Mouse (Mus musculus): ENCODE measurements around the gene Gm13304. TPM values are rescaled to one million over a fixed set of nuclear protein-coding genes. Genes with fewer than 3 reads are reported as not detected.

Gene Gm13304
- polyA plus RNA-seq (2014; fragmentation: Illumina TruSeq; extraction: RNeasy Lipid Tissue Mini Kit (QIAGEN cat#74804); ENCODE audit: low read depth, low replicate concordance): not detected

GRCm38 (mm10) chr4:42114517-42114916 lies at the start of gene Gm13304:
Gene Gm13304, plus strand, starts transcription at chr4:42114817.

GRCm38 (mm10) chr4:42090907-42091306 lies 23.7 kb upstream of the Gm13304 start, which contains the start of gene Gm3893:
Gene Gm3893, plus strand, starts transcription at chr4:42091207.

GRCm38 (mm10) chr4:42153136-42153535 lies 38.5 kb downstream of the Gm13304 start, which contains the start of gene Gm13306:
Gene Gm13306, plus strand, starts transcription at chr4:42153436.

Other genes starting within 250 kb of the Gm13304 start
- gene Gm21541, start 211.2 kb upstream of the Gm13304 start, polyA plus RNA-seq (2014; fragmentation: Illumina TruSeq; extraction: RNeasy Lipid Tissue Mini Kit (QIAGEN cat#74804); ENCODE audit: low read depth, low replicate concordance): not detected
- 25.3 TPM for gene Gm20878, start 173.2 kb upstream of the Gm13304 start, polyA plus RNA-seq (2014; fragmentation: Illumina TruSeq; extraction: RNeasy Lipid Tissue Mini Kit (QIAGEN cat#74804); ENCODE audit: low read depth, low replicate concordance)
- gene Fam205a4, start 148.8 kb upstream of the Gm13304 start, polyA plus RNA-seq (2014; fragmentation: Illumina TruSeq; extraction: RNeasy Lipid Tissue Mini Kit (QIAGEN cat#74804); ENCODE audit: low read depth, low replicate concordance): 36.3 TPM
- gene Gm21093, start 80.1 kb upstream of the Gm13304 start, polyA plus RNA-seq (2014; fragmentation: Illumina TruSeq; extraction: RNeasy Lipid Tissue Mini Kit (QIAGEN cat#74804); ENCODE audit: low read depth, low replicate concordance): not detected
- not detected for gene Gm3893, start 23.6 kb upstream of the Gm13304 start, polyA plus RNA-seq (2014; fragmentation: Illumina TruSeq; extraction: RNeasy Lipid Tissue Mini Kit (QIAGEN cat#74804); ENCODE audit: low read depth, low replicate concordance)
- not detected for gene Gm13306, start 38.6 kb downstream of the Gm13304 start, polyA plus RNA-seq (2014; fragmentation: Illumina TruSeq; extraction: RNeasy Lipid Tissue Mini Kit (QIAGEN cat#74804); ENCODE audit: low read depth, low replicate concordance)
- 4.8 TPM for gene Gm13305, start 53.8 kb downstream of the Gm13304 start, polyA plus RNA-seq (2014; fragmentation: Illumina TruSeq; extraction: RNeasy Lipid Tissue Mini Kit (QIAGEN cat#74804); ENCODE audit: low read depth, low replicate concordance)
- gene Gm10600, start 125.8 kb downstream of the Gm13304 start, polyA plus RNA-seq (2014; fragmentation: Illumina TruSeq; extraction: RNeasy Lipid Tissue Mini Kit (QIAGEN cat#74804); ENCODE audit: low read depth, low replicate concordance): 0.48 TPM
- gene Ccl21b, start 140.9 kb downstream of the Gm13304 start, polyA plus RNA-seq (2014; fragmentation: Illumina TruSeq; extraction: RNeasy Lipid Tissue Mini Kit (QIAGEN cat#74804); ENCODE audit: low read depth, low replicate concordance): not detected
- not detected for gene Gm21953, start 179.4 kb downstream of the Gm13304 start, polyA plus RNA-seq (2014; fragmentation: Illumina TruSeq; extraction: RNeasy Lipid Tissue Mini Kit (QIAGEN cat#74804); ENCODE audit: low read depth, low replicate concordance)
- gene Fam205a3, start 203.5 kb downstream of the Gm13304 start, polyA plus RNA-seq (2014; fragmentation: Illumina TruSeq; extraction: RNeasy Lipid Tissue Mini Kit (QIAGEN cat#74804); ENCODE audit: low read depth, low replicate concordance): not detected